Mouse (Mus musculus) testis, adult 2 months (tissue): Measurements from ENCODE around the gene Eid3. TPM values are rescaled to one million over a fixed set of nuclear protein-coding genes. Genes with fewer than 3 reads are reported as not detected.
A peak's percentile ranks its signal among the peaks of the same experiment; 100 is the strongest.

Experiments
- H3K27ac ChIP-seq: fragments of 200-500 bp; 2 replicates; pipeline ENCODE4 v1.5.1; 2012; ENCODE audit warnings: low read depth, low read length; ENCODE audit not compliant: control insufficient read depth, insufficient read depth
- H3K27me3 ChIP-seq: fragments of 200-500 bp; 2 replicates; pipeline ENCODE4 v1.6.1; 2012; ENCODE audit warnings: mild to moderate bottlenecking, low read length, moderate library complexity; ENCODE audit not compliant: control insufficient read depth, insufficient read depth
- H3K36me3 ChIP-seq: fragments of 200-500 bp; 2 replicates; pipeline ENCODE4 v1.6.1; 2012; ENCODE audit warnings: mild to moderate bottlenecking, low read length; ENCODE audit not compliant: control insufficient read depth, insufficient read depth
- H3K4me1 ChIP-seq: fragments of 200-500 bp; 2 replicates; pipeline ENCODE4 v1.6.1; 2012; ENCODE audit warnings: low read length; ENCODE audit not compliant: control insufficient read depth, insufficient read depth
- H3K4me3 ChIP-seq: fragments of 200-500 bp; 2 replicates; pipeline ENCODE4 v1.5.1; 2012; ENCODE audit warnings: low read depth, mild to moderate bottlenecking, low read length, moderate library complexity, mixed read lengths; ENCODE audit not compliant: control insufficient read depth
- CTCF ChIP-seq: fragments of 200-500 bp; IDR thresholded peaks from 2 replicates; pipeline ENCODE4 v1.5.1; 2012; ENCODE audit warnings: low read depth, mild to moderate bottlenecking, inconsistent platforms, low read length, moderate library complexity; ENCODE audit not compliant: control insufficient read depth, insufficient read depth, insufficient replicate concordance
- POLR2A ChIP-seq: fragments of 200-500 bp; IDR thresholded peaks from 2 replicates; pipeline ENCODE4 v1.6.1; 2012; ENCODE audit warnings: low read depth, mild to moderate bottlenecking, inconsistent platforms, low read length, moderate library complexity; ENCODE audit not compliant: control insufficient read depth
- polyA plus RNA-seq: library from polyadenylated mRNA; depleted of rRNA; stranded (reverse); fragments of >200 nt; gene quantifications from 2 replicates; pipeline ENCODE4 v1.2.3, GENCODE M21; 2012

The Eid3 gene
- polyA plus RNA-seq, 1 experiment: 281 TPM

DNA sequence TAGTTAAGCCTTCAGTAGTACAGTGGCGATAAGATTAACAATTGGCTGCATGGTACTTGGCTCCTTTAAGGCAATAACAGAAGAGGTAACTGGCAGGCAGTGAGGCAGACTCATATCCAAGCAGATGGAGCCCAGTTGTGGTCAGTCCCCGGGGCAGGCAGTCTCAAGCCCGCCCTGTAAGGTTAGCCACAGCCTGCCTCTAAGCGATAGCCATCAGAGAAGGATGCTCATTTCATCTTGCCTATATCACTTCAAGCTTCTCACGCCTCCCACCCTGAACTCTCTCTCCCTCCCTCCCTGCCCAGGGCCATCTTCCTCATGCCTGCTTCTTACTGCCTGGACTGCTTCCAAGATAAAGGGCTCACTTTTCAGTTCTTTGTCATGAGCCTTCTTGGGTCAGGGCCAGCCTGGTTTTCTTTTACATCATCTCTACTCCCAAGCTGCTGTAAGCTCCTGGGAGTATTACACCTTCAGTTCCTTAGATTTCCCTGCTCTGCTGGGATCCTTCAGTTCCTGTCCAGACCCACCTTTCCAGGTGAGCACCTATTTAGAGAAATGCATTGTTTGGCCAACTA is 3.2 kb upstream of the Eid3 start:
- Histone ChIP-seq H3K4me3 (no peak overlapping the region), H3K27ac (no peak overlapping the region), H3K27me3 (no peaks in the 10 kb centered on the region), H3K36me3 (no peaks in the 10 kb centered on the region), H3K4me1 (peaks cover 22% of the 10 kb centered on the region)
- TF ChIP-seq CTCF (no peak), POLR2A (no peak)

DNA sequence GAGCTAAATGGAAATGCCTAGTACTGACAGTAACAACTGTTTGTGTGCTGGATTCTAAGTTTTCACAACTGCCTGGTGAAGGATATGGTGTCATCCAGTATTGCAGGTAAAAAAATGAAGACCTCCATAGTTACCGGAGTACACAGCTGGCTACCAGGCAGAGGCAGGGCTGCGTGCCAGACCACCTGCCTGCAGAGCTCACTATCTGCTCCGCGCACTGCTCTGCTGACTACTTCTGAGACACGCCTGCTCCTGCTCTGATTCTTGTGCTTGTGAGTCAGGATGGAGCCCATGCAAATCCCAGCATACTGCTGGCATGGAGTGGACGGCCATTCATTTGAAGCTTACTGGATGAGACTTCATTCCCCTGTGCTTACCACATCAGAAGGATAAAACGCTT is 2.6 kb upstream of the Eid3 start:
- Histone ChIP-seq H3K36me3 (no peaks in the 10 kb centered on the region), H3K27me3 (no peaks in the 10 kb centered on the region)

DNA sequence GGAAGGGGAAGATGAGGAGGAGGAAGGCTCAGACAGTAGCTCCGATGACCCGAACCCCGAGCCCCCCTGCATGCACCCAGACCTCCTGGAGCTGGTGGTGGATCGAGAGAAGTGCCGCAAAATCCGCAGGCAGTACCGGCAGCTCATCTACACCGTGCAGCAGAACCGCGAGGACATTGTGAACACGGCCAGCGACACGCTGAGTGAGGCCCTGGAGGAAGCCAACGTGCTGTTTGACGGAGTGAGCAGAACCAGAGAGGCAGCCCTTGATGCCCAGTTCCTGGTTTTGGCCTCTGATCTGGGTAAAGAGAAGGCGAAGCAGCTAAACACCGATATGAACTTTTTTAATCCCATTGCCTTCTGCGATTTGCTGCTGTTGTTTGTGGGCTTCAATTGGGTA is 406 bp downstream of the Eid3 start:
- TF ChIP-seq POLR2A (no peak; the same call in 1 of the 2 replicates), CTCF (no peak)
- H3K36me3 ChIP-seq: no peaks in the 10 kb centered on the region
- peaks cover 5% of the 10 kb centered on the region for H3K4me1 ChIP-seq
- H3K27ac ChIP-seq: peak overlapping the region; percentile 93
- no peaks in the 10 kb centered on the region for H3K27me3 ChIP-seq
- H3K4me3 ChIP-seq: peak overlapping the region; percentile 92

More for the DNA sequence above, 2.6 kb upstream of the Eid3 start:
- Histone ChIP-seq H3K4me1 (peaks cover 20% of the 10 kb centered on the region), H3K4me3 (no peak overlapping the region), H3K27ac (no peak overlapping the region)
- TF ChIP-seq CTCF (no peak), POLR2A (no peak)

- Histone ChIP-seq H3K27ac (no peak overlapping the region), H3K4me3 (peak overlapping the region; percentile 1; the same call in 1 of the 2 replicates), H3K36me3 (no peaks in the 10 kb centered on the region), H3K27me3 (no peaks in the 10 kb centered on the region), H3K4me1 (peaks cover 5% of the 10 kb centered on the region)
- TF ChIP-seq POLR2A (no peak; the same call in 1 of the 2 replicates), CTCF (no peak)
These were observed 2.1 kb downstream of the Eid3 start for GRCm38 (mm10) chr10:82868418-82869086.

GRCm38 (mm10) chr10:82875446-82875845 is 9.0 kb downstream of the Eid3 start:
- Histone ChIP-seq H3K4me1 (no peaks in the 10 kb centered on the region), H3K4me3 (no peak overlapping the region), H3K36me3 (peaks cover 2% of the 10 kb centered on the region), H3K27me3 (no peaks in the 10 kb centered on the region), H3K27ac (no peak overlapping the region)
- TF ChIP-seq POLR2A (no peak), CTCF (no peak)

GRCm38 (mm10) chr10:82876076-82876796 is 9.8 kb downstream of the Eid3 start:
- no peaks in the 10 kb centered on the region for H3K4me1 ChIP-seq
- H3K36me3 ChIP-seq: peaks cover 2% of the 10 kb centered on the region
- TF ChIP-seq CTCF (peak; percentile 17; the same call in 1 of the 2 replicates), POLR2A (no peak)
- no peak overlapping the region for H3K27ac ChIP-seq
- no peaks in the 10 kb centered on the region for H3K27me3 ChIP-seq
- no peak overlapping the region for H3K4me3 ChIP-seq

- TF ChIP-seq POLR2A: no peak
- no peak for TF ChIP-seq CTCF
- Histone ChIP-seq H3K4me3 (no peak overlapping the region), H3K27me3 (no peaks in the 10 kb centered on the region), H3K36me3 (peaks cover 9% of the 10 kb centered on the region), H3K4me1 (no peaks in the 10 kb centered on the region), H3K27ac (no peak overlapping the region)
These were observed 20.9 kb downstream of the Eid3 start for GRCm38 (mm10) chr10:82887354-82887753.
